Mouse (Mus musculus): ENCODE data around the gene Speer4f1.
"Not testable (repeated sequence)": the region's sequence is repeated elsewhere in the genome, so short reads cannot be mapped to it uniquely, and the experiment has no call there.

Gene Speer4f1

DNA sequence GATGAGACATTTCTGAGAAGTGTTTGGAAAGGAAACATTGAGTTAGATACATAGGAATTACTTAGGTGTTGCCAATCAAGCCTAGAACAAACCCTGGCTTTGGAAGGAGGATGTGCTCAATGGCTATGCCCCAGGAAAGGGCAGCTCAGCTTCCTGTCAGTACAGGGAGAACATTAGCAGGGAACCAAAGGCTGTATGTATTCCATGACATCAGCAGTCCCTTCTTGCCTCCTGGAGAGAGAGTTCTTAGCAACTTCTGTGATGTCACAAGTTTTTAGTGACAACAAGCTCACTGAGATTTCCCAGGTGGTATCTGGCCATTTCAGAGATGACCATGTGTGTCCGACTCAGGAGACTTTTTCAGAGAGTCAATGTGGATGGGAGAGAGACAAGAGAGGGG lies at the start of gene Speer4f1:
TSS of gene Speer4f1 (plus strand) at position 301 of the 400 bp plus-strand sequence.
- DNase-seq: not testable (repeated sequence)

DNA sequence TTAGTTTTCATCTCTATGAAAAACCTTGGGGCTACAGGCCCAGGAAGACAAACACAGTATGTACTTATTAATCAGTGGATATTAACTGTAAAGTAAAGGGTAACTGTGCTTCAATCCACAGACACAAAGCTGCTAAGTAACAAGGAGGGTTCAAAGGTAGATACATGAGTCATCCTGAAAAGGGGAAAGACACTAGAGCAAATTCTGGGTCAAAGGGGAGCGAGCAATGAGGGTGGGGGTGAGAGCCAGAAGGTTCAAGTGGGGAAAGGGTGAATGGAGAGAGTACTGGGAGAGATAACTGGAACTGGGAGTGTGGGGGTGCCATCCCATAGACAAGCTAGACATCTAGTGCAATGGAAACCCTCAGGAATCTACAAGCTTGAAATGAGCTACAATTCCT lies 49.0 kb upstream of the Speer4f1 start:
- no peak for DNase-seq

DNA sequence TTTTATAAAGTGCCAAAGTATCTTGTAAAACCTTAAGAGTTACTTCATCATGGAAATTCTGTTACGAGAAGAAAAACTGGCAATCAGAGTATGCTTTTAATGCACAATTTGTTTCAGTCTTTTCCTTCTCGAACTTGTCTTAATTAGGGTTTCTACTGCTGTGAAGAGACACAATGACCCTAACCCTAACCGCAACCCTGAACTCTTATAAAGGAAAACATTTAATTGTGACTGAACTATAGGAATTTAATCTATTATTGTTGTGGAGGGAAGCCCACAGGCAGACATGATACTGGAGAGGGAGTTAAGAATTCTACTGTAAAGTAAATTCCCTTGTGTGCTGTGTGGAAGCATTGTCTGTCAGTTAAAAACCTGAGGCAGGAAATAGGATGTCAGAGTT lies 41.2 kb upstream of the Speer4f1 start:
- DNase-seq: no peak

DNA sequence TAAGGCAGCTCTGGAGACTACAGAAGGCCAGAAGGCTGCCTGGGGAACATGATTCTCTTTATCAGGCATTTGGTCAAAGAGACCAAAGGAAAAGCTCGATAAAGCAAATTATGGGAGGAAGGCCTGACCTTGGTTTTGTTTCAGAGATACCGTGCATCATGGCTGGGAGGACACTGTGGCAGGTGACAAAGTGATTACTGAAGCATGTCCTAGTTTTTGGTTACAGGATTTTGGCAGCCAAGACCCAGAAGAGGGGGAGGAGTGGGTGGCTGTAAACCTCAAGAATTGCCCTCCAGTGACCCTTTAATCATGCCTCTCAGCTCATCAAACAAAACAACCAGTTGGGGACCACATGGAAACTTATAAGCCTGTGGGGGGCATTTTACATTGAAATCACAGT lies 39.7 kb upstream of the Speer4f1 start:
- no peak for DNase-seq

DNA sequence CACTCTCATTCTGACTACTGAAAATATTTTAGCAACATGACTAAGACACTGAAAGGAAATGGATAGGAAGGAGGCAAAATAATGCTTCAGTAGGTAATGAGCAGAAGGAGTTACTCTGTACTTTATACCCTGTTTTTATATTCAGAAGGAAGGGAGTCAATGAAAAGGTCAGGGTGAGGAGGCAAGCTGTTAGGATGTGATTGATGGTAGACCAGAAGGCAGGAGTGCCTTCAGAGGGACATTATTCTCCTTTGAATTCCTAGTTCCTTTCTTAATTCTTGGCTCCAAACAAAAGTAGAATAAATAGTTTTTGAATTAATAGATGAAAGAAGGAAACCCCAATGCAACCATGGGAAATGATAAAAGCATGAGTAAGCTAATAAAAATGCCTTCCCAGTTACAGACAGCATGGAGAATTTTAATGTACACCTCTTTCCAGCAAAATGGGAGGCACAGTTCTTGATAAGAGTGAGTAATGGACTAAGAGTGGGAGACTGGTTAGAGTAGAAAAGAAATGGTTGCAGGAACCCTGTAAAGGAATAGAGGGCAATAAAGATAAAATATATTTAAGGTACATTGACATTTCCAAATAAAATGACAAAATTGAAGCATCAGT lies 36.3 kb upstream of the Speer4f1 start:
- DNase-seq: no peak

DNA sequence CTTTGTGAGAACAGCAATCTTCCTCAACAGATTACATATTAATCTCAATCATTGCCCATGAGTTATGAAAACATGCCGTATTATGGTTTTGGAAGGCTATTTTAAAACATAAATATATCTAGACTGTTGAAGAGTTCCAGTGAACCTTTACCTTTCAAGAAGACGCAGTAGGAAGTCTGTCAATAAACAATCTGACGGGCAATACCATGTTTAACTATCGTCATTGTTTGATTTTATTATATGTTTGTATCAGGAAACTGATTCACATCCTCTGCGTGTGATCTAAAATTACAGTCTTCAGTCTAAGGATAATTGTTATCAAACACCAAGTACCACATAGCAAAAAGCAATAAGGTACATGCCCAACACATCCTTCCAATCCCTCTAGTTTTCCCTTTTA lies 21.8 kb upstream of the Speer4f1 start:
- no peak for DNase-seq

GRCm38 (mm10) chr5:17454952-17455586 lies 20.8 kb upstream of the Speer4f1 start:
- no peak for DNase-seq

DNA sequence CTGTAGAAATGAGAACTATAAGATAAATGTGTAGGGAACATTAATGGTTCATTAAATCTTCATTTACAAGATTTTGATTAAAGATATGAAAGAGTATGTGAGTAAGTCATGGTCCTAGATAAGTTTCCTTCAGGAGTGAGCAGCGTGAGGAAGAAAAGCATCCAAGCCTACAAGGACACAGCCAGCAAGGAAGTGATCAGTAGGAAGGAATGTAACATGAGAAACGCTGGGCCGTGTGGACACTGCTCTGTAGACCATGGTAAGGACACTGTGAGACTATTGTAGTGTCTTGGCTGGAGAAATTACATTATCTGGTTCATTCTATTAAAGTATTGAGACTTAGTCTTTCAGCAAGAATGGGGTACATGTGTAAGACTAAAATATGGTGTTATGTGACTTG lies 19.2 kb upstream of the Speer4f1 start:
- DNase-seq: no peak

- DNase-seq: not testable (repeated sequence)
These were observed 7.8 kb upstream of the Speer4f1 start for GRCm38 (mm10) chr5:17468120-17468519.

GRCm38 (mm10) chr5:17476476-17476875 lies 578 bp downstream of the Speer4f1 start:
- no peak for DNase-seq

- DNase-seq: no peak
These were observed 14.0 kb downstream of the Speer4f1 start for GRCm38 (mm10) chr5:17489894-17490293.

- DNase-seq: no peak
These were observed 19.7 kb downstream of the Speer4f1 start for GRCm38 (mm10) chr5:17495616-17496015.

GRCm38 (mm10) chr5:17496650-17497049 lies 20.8 kb downstream of the Speer4f1 start:
- no peak for DNase-seq

- DNase-seq: no peak
These were observed 24.0 kb downstream of the Speer4f1 start for GRCm38 (mm10) chr5:17499873-17500329.

- no peak for DNase-seq
These were observed 25.0 kb downstream of the Speer4f1 start for GRCm38 (mm10) chr5:17500866-17501265.

DNA sequence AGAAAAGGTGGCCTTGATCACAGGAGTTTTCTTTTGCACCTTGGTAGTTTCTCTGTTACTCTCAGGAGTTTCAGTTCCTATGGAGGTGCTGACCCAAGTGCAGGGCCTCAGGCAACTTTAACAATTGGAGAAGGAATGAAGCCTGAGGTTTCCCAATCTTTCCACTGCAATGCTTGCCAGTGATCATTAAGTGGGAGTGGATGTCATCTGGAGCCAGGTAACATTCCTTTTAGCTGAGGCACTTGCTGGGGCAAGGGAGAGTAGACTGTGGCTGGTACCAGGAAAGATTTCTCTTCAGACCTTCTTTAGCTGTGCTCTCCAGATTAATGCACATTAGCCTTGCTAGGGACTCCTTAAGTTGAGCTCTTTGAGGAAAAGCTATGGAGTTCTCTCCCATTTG lies 29.6 kb downstream of the Speer4f1 start:
- no peak for DNase-seq

DNA sequence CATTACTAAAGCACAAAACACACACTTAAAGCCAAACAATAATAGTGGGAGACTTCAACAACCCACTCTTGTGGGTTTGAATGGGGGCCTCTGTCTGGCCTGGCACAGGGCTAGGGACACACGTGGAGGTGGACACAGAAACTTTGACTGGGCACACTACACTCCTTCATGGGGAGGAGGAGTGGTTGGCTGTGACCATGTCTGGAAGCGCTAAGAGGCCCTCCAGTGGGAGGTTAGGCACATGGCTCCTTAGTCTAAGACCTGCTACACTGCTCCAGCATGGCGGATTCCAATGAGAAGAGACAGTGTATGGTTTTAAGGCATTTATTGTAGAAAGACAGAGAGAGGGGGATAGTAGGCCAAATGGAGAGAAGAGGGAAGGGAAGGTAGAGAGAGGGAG lies 32.1 kb downstream of the Speer4f1 start:
- DNase-seq: no peak
